Mouse (Mus musculus) myocyte (in vitro differentiated cells): ENCODE results near the gene Med13l.

Experiments used
- CEBPB ChIP-seq: IDR thresholded peaks from 2 replicates; pipeline ENCODE4 v1.6.1; 2011; ENCODE audit warnings: mild to moderate bottlenecking, moderate library complexity; ENCODE audit not compliant: poor library complexity, insufficient read depth, severe bottlenecking
- E2F4 ChIP-seq: IDR thresholded peaks from one replicate; pipeline ENCODE4 v1.6.1; 2011; ENCODE audit warnings: mild to moderate bottlenecking, control low read depth, moderate library complexity; ENCODE audit not compliant: insufficient read depth
- MAX ChIP-seq: IDR thresholded peaks from one replicate; pipeline ENCODE4 v1.6.1; 2011; ENCODE audit warnings: low read depth, mild to moderate bottlenecking, control low read depth
- MYOG ChIP-seq, 3 experiments: IDR thresholded peaks; one replicate each; pipeline ENCODE4 v1.6.1; 2011; ENCODE audit warnings: control low read depth in 2 of 3, low read depth in 2 of 3, mild to moderate bottlenecking in 2 of 3; ENCODE audit not compliant: insufficient read length in 2 of 3, control insufficient read depth in 1 of 3, insufficient read depth in 1 of 3
- POLR2A ChIP-seq: IDR thresholded peaks from one replicate; pipeline ENCODE4 v1.6.1; 2011; ENCODE audit warnings: low read depth, mild to moderate bottlenecking, control low read depth, moderate library complexity; ENCODE audit not compliant: insufficient read length
- POLR2AphosphoS2 ChIP-seq: IDR thresholded peaks from one replicate; pipeline ENCODE4 v1.6.1; 2011; ENCODE audit warnings: low read depth, control low read depth; ENCODE audit not compliant: insufficient read length
- REST ChIP-seq: IDR thresholded peaks from one replicate; pipeline ENCODE4 v1.6.1; 2011; ENCODE audit warnings: mild to moderate bottlenecking, control low read depth, moderate library complexity; ENCODE audit not compliant: insufficient read depth, insufficient read length
- TCF12 ChIP-seq: IDR thresholded peaks from one replicate; pipeline ENCODE4 v1.6.1; 2011; ENCODE audit warnings: mild to moderate bottlenecking, control low read depth; ENCODE audit not compliant: poor library complexity, insufficient read depth, severe bottlenecking
- USF1 ChIP-seq: IDR thresholded peaks from one replicate; pipeline ENCODE4 v1.6.1; 2011; ENCODE audit warnings: low read depth, mild to moderate bottlenecking, control low read depth, moderate library complexity

DNA sequence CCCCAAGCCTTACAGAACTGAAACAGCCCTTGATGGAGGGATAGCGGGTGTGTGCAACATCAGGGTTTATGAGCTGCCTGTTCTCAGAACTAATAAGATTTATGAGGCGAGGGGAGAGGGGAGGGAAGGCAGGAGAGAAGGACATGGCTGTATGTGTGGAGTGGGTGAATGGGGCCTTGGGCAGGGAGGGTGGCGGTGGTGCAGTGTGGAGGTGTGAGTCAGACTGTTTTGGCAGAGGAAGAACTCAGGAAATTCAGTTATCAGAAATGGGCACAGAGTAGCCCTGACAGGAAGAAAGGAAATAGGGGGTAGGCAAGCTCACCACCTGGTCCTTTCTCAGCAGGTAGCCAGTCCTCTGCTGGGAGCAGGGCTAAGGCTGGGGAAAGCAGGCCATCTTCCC, 13.8 kb downstream of the Med13l start:
- no peak for TF ChIP-seq CEBPB
- no peak for TF ChIP-seq MYOG (IDR thresholded peaks at IDR 0.05; ENCODE audit: control insufficient read depth in 1 of 3, insufficient read depth in 1 of 3, insufficient read length in 2 of 3, low read depth in 2 of 3)
- TF ChIP-seq POLR2A: no peak
- no peak for TF ChIP-seq TCF12
- TF ChIP-seq USF1: no peak
- no peak for TF ChIP-seq MAX
- TF ChIP-seq POLR2AphosphoS2: no peak
- TF ChIP-seq E2F4: no peak
- TF ChIP-seq REST: no peak
